ENCODE assay signal across 8 mouse cellular contexts in genomic region chr9:70679132-70680091, GRCm38 (mm10). TPM values are rescaled to one million over a fixed set of nuclear protein-coding genes. Genes with fewer than 3 reads are reported as not detected.
A peak's percentile ranks its signal among the peaks of the same experiment; 100 is the strongest.
DNase-seq lines count a peak whose midpoint lies in the region; ATAC-seq lines count a peak whose summit lies in the region.

No protein-coding gene starts in this region.

- DNase-seq in Muller cell, postnatal 12 days (ENCODE audit: inconsistent ontology term), result peak; percentile 48
- peak; percentile 59 for DNase-seq in cerebellum, adult 11 months
- peak; percentile 65 for DNase-seq in heart, postnatal 4 days
- DNase-seq in layer of hippocampus, adult 9-11 months, result peak; percentile 24
- peak; percentile 26 for DNase-seq in lung, postnatal 25 days (ENCODE audit: low spot score)
- peak; percentile 39 for DNase-seq in ovary, postnatal 14 days (ENCODE audit: low spot score)
- peak; percentile 32 for DNase-seq in urinary bladder, postnatal 14 days (ENCODE audit: low spot score)

- H3K4me3 ChIP-seq in forebrain, embryonic 15.5 days, result peak overlapping the region; percentile 99

- H3K27ac ChIP-seq in forebrain, embryonic 15.5 days (replicated peaks), result peak overlapping the region; percentile 99

- under 1% methylated on average over 84 of the region's 103 CpGs for WGBS in forebrain, embryonic 15.5 days

- peak; percentile 77 for ATAC-seq in forebrain, embryonic 15.5 days (replicated peaks)

- peaks cover 24% of the 10 kb centered on the region for H3K4me1 ChIP-seq in forebrain, embryonic 15.5 days

- H3K36me3 ChIP-seq in forebrain, embryonic 15.5 days, result no peaks in the 10 kb centered on the region

- peak overlapping the region; percentile 85 for H3K9ac ChIP-seq in forebrain, embryonic 15.5 days (replicated peaks)

- H3K27me3 ChIP-seq in forebrain, embryonic 15.5 days, result no peaks in the 10 kb centered on the region

- H3K4me2 ChIP-seq in forebrain, embryonic 15.5 days (replicated peaks), result peak overlapping the region; percentile 75

- no peaks in the 10 kb centered on the region for H3K9me3 ChIP-seq in forebrain, embryonic 15.5 days

RNA-seq across cellular contexts. Expression of gene Adam10, which starts 0.6 kb away (rescaled TPM):
- polyA plus RNA-seq in forebrain, embryonic 15.5 days (2015; fragmentation: Nextera tagmentation; extraction: Ambion mirVana), result 61.3 and 63.7 TPM in 2 replicates
- total RNA-seq in heart, postnatal 4 days (2021), result 10 to 100 TPM; 71.4 to 78.4 TPM

RNA-seq across cellular contexts. Expression of gene Mindy2, which starts 22.4 kb away (rescaled TPM):
- 16.6 and 19.4 TPM in 2 replicates for polyA plus RNA-seq in forebrain, embryonic 15.5 days (2015; fragmentation: Nextera tagmentation; extraction: Ambion mirVana)
- 10 to 100 TPM; 25.3 to 25.8 TPM for total RNA-seq in heart, postnatal 4 days (2021)

RNA-seq across cellular contexts. Expression of gene Gm10642, which starts 23.4 kb away (rescaled TPM):
- polyA plus RNA-seq in forebrain, embryonic 15.5 days (2015; fragmentation: Nextera tagmentation; extraction: Ambion mirVana), result 0.24 and 0.28 TPM in 2 replicates
- under 1 TPM; 0.47 to 0.67 TPM for total RNA-seq in heart, postnatal 4 days (2021)

Comparison
In these comparisons a context has a peak if more than half of its experiments do, and no peak if none do; other contexts are left out.
1. Peak in every context shown above with its lines: DNase-seq, ATAC-seq, H3K4me3 ChIP-seq and H3K27ac ChIP-seq.